Mouse (Mus musculus) C2C12 (cell line): ENCODE measurements around the gene Nemp1.

ENCODE experiments used
- CTCF ChIP-seq: IDR thresholded peaks from one replicate; pipeline ENCODE4 v1.5.1; 2011; ENCODE audit not compliant: control insufficient read depth, insufficient read depth, insufficient read length
- FOSL1 ChIP-seq: IDR thresholded peaks from one replicate; pipeline ENCODE4 v1.8.0; 2011; ENCODE audit warnings: mild to moderate bottlenecking, low read length; ENCODE audit not compliant: poor library complexity, insufficient read depth, severe bottlenecking
- MAX ChIP-seq: IDR thresholded peaks from one replicate; pipeline ENCODE4 v1.6.1; 2011; ENCODE audit warnings: mild to moderate bottlenecking, control low read depth
- MYOG ChIP-seq: IDR thresholded peaks from one replicate; pipeline ENCODE4 v1.6.1; 2011; ENCODE audit not compliant: control insufficient read depth, insufficient read length; ENCODE audit errors: extremely low read depth
- USF1 ChIP-seq: IDR thresholded peaks from one replicate; pipeline ENCODE4 v1.6.1; 2011; ENCODE audit warnings: low read depth, mild to moderate bottlenecking, control low read depth, moderate library complexity

- TF ChIP-seq CTCF: no peak
- no peak for TF ChIP-seq USF1
- TF ChIP-seq FOSL1: no peak
- TF ChIP-seq MYOG: no peak
- TF ChIP-seq MAX: no peak
These were observed 26.3 kb upstream of the Nemp1 start for GRCm38 (mm10) chr10:127640421-127640820.
